Comparison of ENCODE assay signal across 22 mouse cellular contexts in the genomic region with DNA sequence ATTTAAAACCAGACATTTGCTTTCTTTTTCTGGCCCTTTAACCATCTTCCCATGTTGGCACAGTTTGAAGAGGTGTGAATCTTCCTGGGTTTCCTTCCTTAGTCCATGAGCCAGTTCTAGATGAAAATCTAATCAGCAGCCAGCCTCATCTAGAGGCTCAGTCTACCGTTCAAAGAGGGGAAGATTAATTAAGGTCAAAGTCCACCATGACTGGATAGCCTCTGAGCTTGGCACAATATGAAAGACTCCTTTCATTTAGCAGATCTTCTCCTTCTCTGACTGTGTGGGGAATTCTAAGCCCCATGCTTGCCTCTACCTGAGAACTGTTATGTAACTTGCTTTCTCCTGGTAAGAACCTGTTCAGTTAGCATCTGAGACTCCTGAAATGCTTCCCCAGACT. TPM values are rescaled to one million over a fixed set of nuclear protein-coding genes. Genes with fewer than 3 reads are reported as not detected.
"Had no signal": no experiment of that assay in that cellular context is flagged by ENCODE, and none has a peak within 500 bp of the region (broad histone marks: within the 10 kb centered on the region; RNA-seq: fewer than 3 reads in every experiment).

No protein-coding gene starts in this region.

- DNase-seq: gastrocnemius, postnatal 14 days; gastrocnemius, postnatal 36 days; heart, adult 18-20 months; heart, postnatal 10 days; heart, postnatal 4 days; kidney, adult 11 months; kidney, postnatal 14 days; kidney, postnatal 36 days; liver had no signal

- H3K4me1 ChIP-seq: hindbrain, embryonic 10.5 days; hindbrain, embryonic 12.5 days; liver, embryonic 12.5 days had no signal

- ATAC-seq: hindbrain, embryonic 16.5 days; inflammation-experienced regulatory T-cells, adult 6 months; liver, embryonic 12.5 days had no signal

- H3K27me3 ChIP-seq: hindbrain, embryonic 12.5 days had no signal

- H3K4me3 ChIP-seq: heart, embryonic 10.5 days; heart, embryonic 12.5 days; hindbrain, embryonic 10.5 days; hindbrain, embryonic 12.5 days; left cerebral cortex, adult 2 months; limb, embryonic 10.5 days; limb, embryonic 12.5 days; liver, embryonic 12.5 days had no signal

- H3K9ac ChIP-seq: heart, embryonic 12.5 days; hindbrain, embryonic 12.5 days; hindbrain, embryonic 14.5 days; limb, embryonic 12.5 days; liver, embryonic 12.5 days; liver, embryonic 14.5 days had no signal

- H3K4me2 ChIP-seq: heart, embryonic 12.5 days; hindbrain, embryonic 12.5 days; hindbrain, embryonic 14.5 days; limb, embryonic 12.5 days; liver, embryonic 12.5 days had no signal

- H3K27ac ChIP-seq: heart, embryonic 10.5 days; hindbrain, embryonic 10.5 days; hindbrain, embryonic 12.5 days; hindbrain, embryonic 14.5 days; kidney, postnatal 0 days; left cerebral cortex, adult 2 months; limb, embryonic 10.5 days; limb, embryonic 12.5 days; liver, embryonic 12.5 days; liver, embryonic 14.5 days had no signal

- H3K9me3 ChIP-seq: heart, embryonic 10.5 days; heart, embryonic 12.5 days; hindbrain, embryonic 10.5 days; hindbrain, embryonic 12.5 days; limb, embryonic 10.5 days; limb, embryonic 12.5 days; liver, embryonic 12.5 days had no signal

- H3K36me3 ChIP-seq: heart, embryonic 10.5 days; heart, embryonic 12.5 days; hindbrain, embryonic 10.5 days; hindbrain, embryonic 12.5 days; limb, embryonic 10.5 days; limb, embryonic 12.5 days; liver, embryonic 12.5 days had no signal

RNA-seq across cellular contexts. Expression of a gene that starts 24.2 kb away (rescaled TPM):
- polyA plus RNA-seq: inflammation-experienced regulatory T-cells, adult 6 months had no signal
